Mouse (Mus musculus) brain, embryonic 14.5 days (tissue): ENCODE measurements around the gene Cldn4.

Experiments used
- CTCF ChIP-seq: fragments of 200-500 bp; IDR thresholded peaks from 2 replicates; pipeline ENCODE4 v1.5.1; 2012; ENCODE audit warnings: inconsistent platforms, mild to moderate bottlenecking, moderate library complexity, borderline replicate concordance; ENCODE audit not compliant: insufficient read depth, insufficient read length; ENCODE audit errors: extremely low read depth
- POLR2A ChIP-seq: fragments of 200-500 bp; IDR thresholded peaks from 2 replicates; pipeline ENCODE4 v1.6.1; 2012; ENCODE audit warnings: mild to moderate bottlenecking, inconsistent platforms, borderline replicate concordance; ENCODE audit not compliant: poor library complexity, insufficient read depth, insufficient read length, severe bottlenecking; ENCODE audit errors: extremely low read depth

DNA sequence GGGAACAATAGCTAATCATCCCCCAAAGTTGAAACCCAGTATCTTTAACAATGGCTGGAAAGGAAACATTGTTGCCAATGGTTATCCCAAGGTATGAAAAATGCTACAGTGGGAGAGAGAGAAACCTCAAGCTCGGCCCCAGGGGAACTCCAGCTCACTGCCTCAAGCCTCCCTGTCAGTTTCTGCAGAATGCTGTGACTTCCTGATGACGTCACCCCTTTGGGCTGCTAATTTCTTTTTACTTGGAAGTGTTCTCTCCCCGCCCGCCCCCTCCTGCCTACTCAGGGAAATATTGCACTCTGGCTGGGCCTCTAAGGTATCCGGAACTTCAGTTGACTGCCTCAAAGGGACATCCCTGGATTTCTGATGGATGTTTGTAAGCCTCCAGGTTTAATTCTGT lies 16.8 kb upstream of the Cldn4 start:
- TF ChIP-seq POLR2A (no peak), CTCF (no peak)
